Mouse (Mus musculus) lung, embryonic 16.5 days (tissue): ENCODE measurements around the gene Atp5h. TPM values are rescaled to one million over a fixed set of nuclear protein-coding genes. Genes with fewer than 3 reads are reported as not detected.
"Not testable (repeated sequence)": the region's sequence is repeated elsewhere in the genome, so short reads cannot be mapped to it uniquely, and the experiment has no call there.

Experiments used
- ATAC-seq: fragments of 200-750 bp; cut with Nextera tagmentation; 2 replicates; pipeline ENCODE4 v1.8.0; 2017; ENCODE audit warnings: low read depth, mild to moderate bottlenecking, moderate library complexity
- H3K27ac ChIP-seq: fragments of 300-500 bp; sonication (generic); 2 replicates; pipeline ENCODE4 v1.5.1; 2014; ENCODE audit warnings: mild to moderate bottlenecking, control low read depth, low read length
- H3K27me3 ChIP-seq: fragments of 300-500 bp; sonication (generic); 2 replicates; pipeline ENCODE4 v1.6.1; 2014; ENCODE audit warnings: low read depth, low read length, mixed read lengths; ENCODE audit not compliant: control insufficient read depth, insufficient read depth
- H3K36me3 ChIP-seq: fragments of 300-500 bp; sonication (generic); 2 replicates; pipeline ENCODE4 v1.6.1; 2014; ENCODE audit warnings: low read length; ENCODE audit not compliant: control insufficient read depth, insufficient read depth
- H3K4me1 ChIP-seq: fragments of 300-500 bp; sonication (generic); replicated peaks from 2 replicates; pipeline ENCODE4 v1.6.1; 2014; ENCODE audit warnings: low read length, mixed read lengths; ENCODE audit not compliant: control insufficient read depth, insufficient read depth
- H3K4me2 ChIP-seq: fragments of 300-500 bp; sonication (generic); 2 replicates; pipeline ENCODE4 v1.6.1; 2014; ENCODE audit warnings: low read depth, low read length, control low read depth
- H3K4me3 ChIP-seq: fragments of 300-500 bp; sonication (generic); 2 replicates; pipeline ENCODE4 v1.5.1; 2014; ENCODE audit warnings: mild to moderate bottlenecking, low read length, control low read depth
- H3K9ac ChIP-seq: fragments of 300-500 bp; sonication (generic); 2 replicates; pipeline ENCODE4 v1.6.1; 2014; ENCODE audit warnings: low read length, control low read depth
- H3K9me3 ChIP-seq: fragments of 300-500 bp; sonication (generic); 2 replicates; pipeline ENCODE4 v1.6.1; 2016; ENCODE audit warnings: low read length; ENCODE audit not compliant: control insufficient read depth
- WGBS: fragments of 180-500 bp; shearing (Covaris S2); extraction: QIAGEN DNeasy Blood & Tissue Kit; methylation state at CpG from one replicate; pipeline ENCODE4 v1.1.7; 2014; 5-methylcytosine and 5-hydroxymethylcytosine counted together
- polyA plus RNA-seq: library from polyadenylated mRNA; unstranded; fragments of >200 nt; fragmentation: Nextera tagmentation; extraction: Ambion mirVana; gene quantifications from 2 replicates; pipeline ENCODE4 v1.2.1, GENCODE M21; 2015

Atp5h gene
- polyA plus RNA-seq, 1 experiment from 2014 or later: 823 TPM

- Histone ChIP-seq H3K9me3 (no peaks in the 10 kb centered on the region), H3K36me3 (no peaks in the 10 kb centered on the region), H3K27ac (no peak overlapping the region), H3K4me1 (peaks cover 3% of the 10 kb centered on the region; the same call in 1 of the 2 replicates), H3K4me2 (no peak overlapping the region), H3K27me3 (no peaks in the 10 kb centered on the region), H3K9ac (no peak overlapping the region), H3K4me3 (no peak overlapping the region)
- ATAC-seq: no peak
- 85% methylated on average over 15 of the region's 15 CpGs for WGBS
Measured at GRCm38 (mm10) chr11:115455619-115456018, 35.9 kb upstream of the Atp5h start.

GRCm38 (mm10) chr11:115454822-115455221 is 35.1 kb upstream of the Atp5h start:
- ATAC-seq, H3K4me1 ChIP-seq, H3K4me3 ChIP-seq, H3K27me3 ChIP-seq, H3K9ac ChIP-seq, H3K36me3 ChIP-seq, H3K9me3 ChIP-seq, H3K4me2 ChIP-seq, H3K27ac ChIP-seq: not testable (repeated sequence)
- 82% methylated on average over 6 of the region's 6 CpGs for WGBS

GRCm38 (mm10) chr11:115453306-115453705 is 33.5 kb upstream of the Atp5h start:
- peaks cover 3% of the 10 kb centered on the region; the same call in 1 of the 2 replicates for H3K4me1 ChIP-seq
- 47% methylated on average over 4 of the region's 4 CpGs for WGBS
- H3K9me3 ChIP-seq: no peaks in the 10 kb centered on the region
- H3K4me3 ChIP-seq: no peak overlapping the region
- H3K4me2 ChIP-seq: no peak overlapping the region
- no peaks in the 10 kb centered on the region for H3K27me3 ChIP-seq
- ATAC-seq: no peak
- H3K9ac ChIP-seq: no peak overlapping the region
- no peaks in the 10 kb centered on the region for H3K36me3 ChIP-seq
- H3K27ac ChIP-seq: no peak overlapping the region

GRCm38 (mm10) chr11:115452281-115452860 is 32.6 kb upstream of the Atp5h start:
- no peak for ATAC-seq
- Histone ChIP-seq H3K4me3 (no peak overlapping the region), H3K36me3 (no peaks in the 10 kb centered on the region), H3K27me3 (no peaks in the 10 kb centered on the region), H3K27ac (no peak overlapping the region), H3K9me3 (no peaks in the 10 kb centered on the region), H3K4me2 (no peak overlapping the region), H3K9ac (no peak overlapping the region), H3K4me1 (peaks cover 3% of the 10 kb centered on the region; the same call in 1 of the 2 replicates)
- WGBS: 81% methylated on average over 7 of the region's 7 CpGs

- no peak overlapping the region for H3K9ac ChIP-seq
- H3K27me3 ChIP-seq: no peaks in the 10 kb centered on the region
- no peak for ATAC-seq
- H3K9me3 ChIP-seq: no peaks in the 10 kb centered on the region
- WGBS: 75% methylated on average over 8 of the region's 8 CpGs
- H3K36me3 ChIP-seq: no peaks in the 10 kb centered on the region
- no peak overlapping the region for H3K4me3 ChIP-seq
- no peak overlapping the region for H3K4me2 ChIP-seq
- H3K27ac ChIP-seq: no peak overlapping the region
- H3K4me1 ChIP-seq: peaks cover 2% of the 10 kb centered on the region
Measured at GRCm38 (mm10) chr11:115451781-115452241, 32.0 kb upstream of the Atp5h start.

GRCm38 (mm10) chr11:115450176-115450575 is 30.4 kb upstream of the Atp5h start:
- 78% methylated on average over 7 of the region's 7 CpGs for WGBS
- H3K9ac ChIP-seq: no peak overlapping the region
- no peaks in the 10 kb centered on the region for H3K36me3 ChIP-seq
- no peaks in the 10 kb centered on the region for H3K27me3 ChIP-seq
- H3K9me3 ChIP-seq: no peaks in the 10 kb centered on the region
- no peak overlapping the region for H3K27ac ChIP-seq
- no peak overlapping the region for H3K4me3 ChIP-seq
- ATAC-seq: no peak
- H3K4me2 ChIP-seq: no peak overlapping the region
- H3K4me1 ChIP-seq: peaks cover 5% of the 10 kb centered on the region

- ATAC-seq: no peak
- Histone ChIP-seq H3K27me3 (no peaks in the 10 kb centered on the region), H3K36me3 (no peaks in the 10 kb centered on the region), H3K9me3 (no peaks in the 10 kb centered on the region), H3K9ac (no peak overlapping the region), H3K4me1 (peaks cover 5% of the 10 kb centered on the region), H3K4me2 (no peak overlapping the region), H3K4me3 (no peak overlapping the region), H3K27ac (no peak overlapping the region)
- WGBS: 46% methylated on average over 7 of the region's 7 CpGs
Measured at GRCm38 (mm10) chr11:115448998-115449397, 29.2 kb upstream of the Atp5h start.

- no peaks in the 10 kb centered on the region for H3K27me3 ChIP-seq
- no peak overlapping the region for H3K9ac ChIP-seq
- H3K4me2 ChIP-seq: no peak overlapping the region
- peaks cover 5% of the 10 kb centered on the region for H3K4me1 ChIP-seq
- H3K4me3 ChIP-seq: no peak overlapping the region
- no peak overlapping the region for H3K27ac ChIP-seq
- no peaks in the 10 kb centered on the region for H3K9me3 ChIP-seq
- H3K36me3 ChIP-seq: no peaks in the 10 kb centered on the region
- no peak for ATAC-seq
- WGBS: 88% methylated on average over 16 of the region's 16 CpGs
Measured at GRCm38 (mm10) chr11:115448075-115448474, 28.3 kb upstream of the Atp5h start.

- Histone ChIP-seq H3K27me3 (no peaks in the 10 kb centered on the region), H3K27ac (no peak overlapping the region), H3K9ac (no peak overlapping the region), H3K9me3 (no peaks in the 10 kb centered on the region), H3K4me2 (no peak overlapping the region), H3K4me1 (peaks cover 5% of the 10 kb centered on the region), H3K36me3 (no peaks in the 10 kb centered on the region), H3K4me3 (no peak overlapping the region)
- 78% methylated on average over 11 of the region's 11 CpGs for WGBS
- no peak for ATAC-seq
Measured at GRCm38 (mm10) chr11:115447321-115447885, 27.6 kb upstream of the Atp5h start.
